In genomic region chr11:74870544-74870943, GRCm38 (mm10) we compare ENCODE assay signal across 12 mouse cellular contexts. TPM values are rescaled to one million over a fixed set of nuclear protein-coding genes. Genes with fewer than 3 reads are reported as not detected.
DNase-seq lines count a peak whose midpoint lies in the region; ATAC-seq and TF ChIP-seq lines count a peak whose summit lies in the region.
"Had no signal": no experiment of that assay in that cellular context is flagged by ENCODE, and none has a peak within 500 bp of the region (broad histone marks: within the 10 kb centered on the region; RNA-seq: fewer than 3 reads in every experiment).

No protein-coding gene starts in this region.

- H3K9ac ChIP-seq in forebrain, embryonic 13.5 days, result no peak overlapping the region
- H3K9ac ChIP-seq in forebrain, embryonic 15.5 days (replicated peaks), result no peak overlapping the region
- no peak overlapping the region for H3K9ac ChIP-seq in midbrain, embryonic 13.5 days (replicated peaks)
- no peak overlapping the region for H3K9ac ChIP-seq in lung, postnatal 0 days (replicated peaks; ENCODE audit: low read depth)
- H3K9ac ChIP-seq in neural tube, embryonic 15.5 days (replicated peaks), result no peak overlapping the region

- no peaks in the 10 kb centered on the region for H3K9me3 ChIP-seq in forebrain, embryonic 13.5 days (replicated peaks)
- no peaks in the 10 kb centered on the region for H3K9me3 ChIP-seq in forebrain, embryonic 15.5 days
- no peaks in the 10 kb centered on the region for H3K9me3 ChIP-seq in midbrain, embryonic 13.5 days
- no peaks in the 10 kb centered on the region for H3K9me3 ChIP-seq in midbrain, embryonic 10.5 days (replicated peaks)
- H3K9me3 ChIP-seq in lung, postnatal 0 days (ENCODE audit: low read length), result no peaks in the 10 kb centered on the region
- H3K9me3 ChIP-seq in neural tube, embryonic 15.5 days (replicated peaks), result no peaks in the 10 kb centered on the region

- peaks cover 17% of the 10 kb centered on the region for H3K4me1 ChIP-seq in forebrain, embryonic 13.5 days
- peaks cover 23% of the 10 kb centered on the region for H3K4me1 ChIP-seq in forebrain, embryonic 15.5 days
- H3K4me1 ChIP-seq in midbrain, embryonic 13.5 days (replicated peaks), result peaks cover 45% of the 10 kb centered on the region
- H3K4me1 ChIP-seq in midbrain, embryonic 10.5 days, result peaks cover 9% of the 10 kb centered on the region; the same call in 1 of the 2 replicates
- no peaks in the 10 kb centered on the region; the same call in none of the 2 replicates for H3K4me1 ChIP-seq in lung, postnatal 0 days (ENCODE audit: insufficient read depth, low read depth, low read length)
- peaks cover 47% of the 10 kb centered on the region for H3K4me1 ChIP-seq in neural tube, embryonic 15.5 days

- H3K27ac ChIP-seq in forebrain, embryonic 13.5 days, result peak overlapping the region; percentile 32; the same call in 1 of the 2 replicates
- H3K27ac ChIP-seq in forebrain, embryonic 15.5 days (replicated peaks), result no peak overlapping the region
- peak overlapping the region; percentile 84 for H3K27ac ChIP-seq in midbrain, embryonic 13.5 days
- no peak overlapping the region for H3K27ac ChIP-seq in midbrain, embryonic 10.5 days (replicated peaks)
- no peak overlapping the region; the same call in 1 of the 2 replicates for H3K27ac ChIP-seq in lung, postnatal 0 days (ENCODE audit: low read length)
- peak overlapping the region; percentile 23 for H3K27ac ChIP-seq in neural tube, embryonic 15.5 days (replicated peaks)

- H3K4me2 ChIP-seq in forebrain, embryonic 13.5 days, result 0 out of 2 replicates have a peak overlapping the region, but pooled peaks have one; percentile 40
- H3K4me2 ChIP-seq in forebrain, embryonic 15.5 days (replicated peaks), result no peak overlapping the region
- H3K4me2 ChIP-seq in midbrain, embryonic 13.5 days (replicated peaks), result peak overlapping the region; percentile 30
- H3K4me2 ChIP-seq in lung, postnatal 0 days (replicated peaks; ENCODE audit: low read depth, low read length), result no peak overlapping the region
- no peak overlapping the region for H3K4me2 ChIP-seq in neural tube, embryonic 15.5 days
- H3K4me2 ChIP-seq: heart, embryonic 11.5 days; lung, embryonic 14.5 days had no signal

- TF ChIP-seq EP300 in lung, postnatal 0 days (IDR thresholded peaks at IDR 0.05), result 0 out of 2 replicates have a peak, but pooled peaks have one; percentile 23

- no peak for TF ChIP-seq CTCF in lung, postnatal 0 days (IDR thresholded peaks at IDR 0.05)

- 75% methylated on average over 4 of the region's 4 CpGs for WGBS in forebrain, embryonic 13.5 days
- WGBS in forebrain, embryonic 15.5 days, result 84% methylated on average over 4 of the region's 4 CpGs
- 82% methylated on average over 4 of the region's 4 CpGs for WGBS in midbrain, embryonic 13.5 days
- WGBS in midbrain, embryonic 10.5 days, result 82% methylated on average over 4 of the region's 4 CpGs
- WGBS in lung, postnatal 0 days, result 42% methylated on average over 4 of the region's 4 CpGs
- WGBS in neural tube, embryonic 15.5 days, result 67% methylated on average over 4 of the region's 4 CpGs

- no peak overlapping the region for H3K4me3 ChIP-seq in forebrain, embryonic 13.5 days
- no peak overlapping the region for H3K4me3 ChIP-seq in forebrain, embryonic 15.5 days
- H3K4me3 ChIP-seq in midbrain, embryonic 13.5 days (replicated peaks), result no peak overlapping the region
- H3K4me3 ChIP-seq in midbrain, embryonic 10.5 days, result no peak overlapping the region
- H3K4me3 ChIP-seq in lung, postnatal 0 days (ENCODE audit: low read depth, low read length), result no peak overlapping the region
- no peak overlapping the region for H3K4me3 ChIP-seq in neural tube, embryonic 15.5 days (replicated peaks)

- peaks cover 23% of the 10 kb centered on the region for H3K36me3 ChIP-seq in forebrain, embryonic 13.5 days (ENCODE audit: poor library complexity, severe bottlenecking)
- H3K36me3 ChIP-seq in forebrain, embryonic 15.5 days, result 0 out of 2 replicates have a peak, but pooled peaks cover 2% of the 10 kb centered on the region
- peaks cover 28% of the 10 kb centered on the region for H3K36me3 ChIP-seq in midbrain, embryonic 13.5 days
- peaks cover 30% of the 10 kb centered on the region for H3K36me3 ChIP-seq in midbrain, embryonic 10.5 days
- no peaks in the 10 kb centered on the region for H3K36me3 ChIP-seq in lung, postnatal 0 days (ENCODE audit: insufficient read depth, low read length)
- peaks cover 20% of the 10 kb centered on the region for H3K36me3 ChIP-seq in neural tube, embryonic 15.5 days

- no peak for DNase-seq in midbrain, embryonic 10.5 days (ENCODE audit: low spot score)
- peak; percentile 32 for DNase-seq in lung, postnatal 0 days (ENCODE audit: low spot score)
- no peak for DNase-seq in MN1 (ENCODE audit: low spot score)
- DNase-seq in cerebellum, adult 11-12 months, result no peak
- DNase-seq: kidney, postnatal 25 days; thymus, postnatal 36 days had no signal

- no peaks in the 10 kb centered on the region for H3K27me3 ChIP-seq in forebrain, embryonic 13.5 days
- H3K27me3 ChIP-seq in forebrain, embryonic 15.5 days, result no peaks in the 10 kb centered on the region
- H3K27me3 ChIP-seq in midbrain, embryonic 13.5 days, result no peaks in the 10 kb centered on the region
- no peaks in the 10 kb centered on the region for H3K27me3 ChIP-seq in midbrain, embryonic 10.5 days (ENCODE audit: low read depth, poor library complexity, severe bottlenecking)
- no peaks in the 10 kb centered on the region for H3K27me3 ChIP-seq in lung, postnatal 0 days (replicated peaks; ENCODE audit: insufficient read depth, low read length)
- H3K27me3 ChIP-seq in neural tube, embryonic 15.5 days (replicated peaks), result no peaks in the 10 kb centered on the region

- ATAC-seq in forebrain, embryonic 13.5 days, result no peak
- no peak for ATAC-seq in forebrain, embryonic 15.5 days (replicated peaks)
- ATAC-seq in midbrain, embryonic 13.5 days, result no peak
- ATAC-seq in lung, postnatal 0 days, result peak; percentile 60
- no peak for ATAC-seq in neural tube, embryonic 15.5 days (ENCODE audit: low FRiP score)

RNA-seq across cellular contexts. Expression of gene Sgsm2, which starts 26.3 kb away (rescaled TPM):
- 9.7 and 10.5 TPM in 2 replicates for polyA plus RNA-seq in forebrain, embryonic 13.5 days (2015; fragmentation: Nextera tagmentation; extraction: Ambion mirVana)
- 14.3 and 14.6 TPM in 2 replicates for polyA plus RNA-seq in forebrain, embryonic 15.5 days (2015; fragmentation: Nextera tagmentation; extraction: Ambion mirVana)
- polyA plus RNA-seq in midbrain, embryonic 13.5 days (2015; fragmentation: Nextera tagmentation; extraction: Ambion mirVana), result 18.8 and 20.8 TPM in 2 replicates
- 7.6 and 9.5 TPM in 2 replicates for polyA plus RNA-seq in midbrain, embryonic 10.5 days (2016; fragmentation: Nextera tagmentation; extraction: Ambion mirVana)
- 2.5 and 2.6 TPM in 2 replicates for polyA plus RNA-seq in lung, postnatal 0 days (2015; fragmentation: Nextera tagmentation; extraction: Ambion mirVana)
- 24.1 and 27.3 TPM in 2 replicates for polyA plus RNA-seq in neural tube, embryonic 15.5 days (2015; fragmentation: Nextera tagmentation; extraction: Ambion mirVana)

RNA-seq across cellular contexts. Expression of gene Tsr1, which starts 27.3 kb away (rescaled TPM):
- polyA plus RNA-seq in forebrain, embryonic 13.5 days (2015; fragmentation: Nextera tagmentation; extraction: Ambion mirVana), result 33.3 and 39.1 TPM in 2 replicates
- 34.4 and 34.5 TPM in 2 replicates for polyA plus RNA-seq in forebrain, embryonic 15.5 days (2015; fragmentation: Nextera tagmentation; extraction: Ambion mirVana)
- polyA plus RNA-seq in midbrain, embryonic 13.5 days (2015; fragmentation: Nextera tagmentation; extraction: Ambion mirVana), result 28.1 and 32.1 TPM in 2 replicates
- 46.3 and 49.7 TPM in 2 replicates for polyA plus RNA-seq in midbrain, embryonic 10.5 days (2016; fragmentation: Nextera tagmentation; extraction: Ambion mirVana)
- 11.4 and 12.7 TPM in 2 replicates for polyA plus RNA-seq in lung, postnatal 0 days (2015; fragmentation: Nextera tagmentation; extraction: Ambion mirVana)
- polyA plus RNA-seq in neural tube, embryonic 15.5 days (2015; fragmentation: Nextera tagmentation; extraction: Ambion mirVana), result 28.1 and 32.8 TPM in 2 replicates

RNA-seq across cellular contexts. Expression of gene Mnt, which starts 39.8 kb away (rescaled TPM):
- 6.8 and 8.1 TPM in 2 replicates for polyA plus RNA-seq in forebrain, embryonic 13.5 days (2015; fragmentation: Nextera tagmentation; extraction: Ambion mirVana)
- 10.0 and 10.1 TPM in 2 replicates for polyA plus RNA-seq in forebrain, embryonic 15.5 days (2015; fragmentation: Nextera tagmentation; extraction: Ambion mirVana)
- 8.4 and 9.1 TPM in 2 replicates for polyA plus RNA-seq in midbrain, embryonic 13.5 days (2015; fragmentation: Nextera tagmentation; extraction: Ambion mirVana)
- polyA plus RNA-seq in midbrain, embryonic 10.5 days (2016; fragmentation: Nextera tagmentation; extraction: Ambion mirVana), result 4.2 and 5.5 TPM in 2 replicates
- polyA plus RNA-seq in lung, postnatal 0 days (2015; fragmentation: Nextera tagmentation; extraction: Ambion mirVana), result 4.7 and 4.9 TPM in 2 replicates
- polyA plus RNA-seq in neural tube, embryonic 15.5 days (2015; fragmentation: Nextera tagmentation; extraction: Ambion mirVana), result 7.0 and 7.3 TPM in 2 replicates

RNA-seq across cellular contexts. Expression of gene Smg6, which starts 55.1 kb away (rescaled TPM):
- 18.3 and 20.0 TPM in 2 replicates for polyA plus RNA-seq in forebrain, embryonic 13.5 days (2015; fragmentation: Nextera tagmentation; extraction: Ambion mirVana)
- polyA plus RNA-seq in forebrain, embryonic 15.5 days (2015; fragmentation: Nextera tagmentation; extraction: Ambion mirVana), result 18.4 and 19.0 TPM in 2 replicates
- 20.2 and 21.0 TPM in 2 replicates for polyA plus RNA-seq in midbrain, embryonic 13.5 days (2015; fragmentation: Nextera tagmentation; extraction: Ambion mirVana)
- polyA plus RNA-seq in midbrain, embryonic 10.5 days (2016; fragmentation: Nextera tagmentation; extraction: Ambion mirVana), result 17.8 and 20.7 TPM in 2 replicates
- 9.9 and 11.0 TPM in 2 replicates for polyA plus RNA-seq in lung, postnatal 0 days (2015; fragmentation: Nextera tagmentation; extraction: Ambion mirVana)
- polyA plus RNA-seq in neural tube, embryonic 15.5 days (2015; fragmentation: Nextera tagmentation; extraction: Ambion mirVana), result 13.3 and 14.3 TPM in 2 replicates

RNA-seq across cellular contexts. Expression of gene Srr, which starts 55.2 kb away (rescaled TPM):
- 30.5 and 35.7 TPM in 2 replicates for polyA plus RNA-seq in forebrain, embryonic 13.5 days (2015; fragmentation: Nextera tagmentation; extraction: Ambion mirVana)
- 41.6 and 45.1 TPM in 2 replicates for polyA plus RNA-seq in forebrain, embryonic 15.5 days (2015; fragmentation: Nextera tagmentation; extraction: Ambion mirVana)
- 31.5 and 32.9 TPM in 2 replicates for polyA plus RNA-seq in midbrain, embryonic 13.5 days (2015; fragmentation: Nextera tagmentation; extraction: Ambion mirVana)
- 14.4 and 19.5 TPM in 2 replicates for polyA plus RNA-seq in midbrain, embryonic 10.5 days (2016; fragmentation: Nextera tagmentation; extraction: Ambion mirVana)
- polyA plus RNA-seq in lung, postnatal 0 days (2015; fragmentation: Nextera tagmentation; extraction: Ambion mirVana), result 11.9 and 12.9 TPM in 2 replicates
- polyA plus RNA-seq in neural tube, embryonic 15.5 days (2015; fragmentation: Nextera tagmentation; extraction: Ambion mirVana), result 38.0 and 38.1 TPM in 2 replicates

Comparison
In these comparisons a context has a peak if more than half of its experiments do, and no peak if none do; other contexts are left out.
1. H3K27ac ChIP-seq: peak in forebrain, embryonic 13.5 days (single experiment), midbrain, embryonic 13.5 days (single experiment) and neural tube, embryonic 15.5 days (single experiment); none in forebrain, embryonic 15.5 days (single experiment), midbrain, embryonic 10.5 days (single experiment) and lung, postnatal 0 days (single experiment).
2. H3K4me2 ChIP-seq: peak in forebrain, embryonic 13.5 days (single experiment) and midbrain, embryonic 13.5 days (single experiment); none in forebrain, embryonic 15.5 days (single experiment), lung, postnatal 0 days (single experiment) and neural tube, embryonic 15.5 days (single experiment).